Mouse (Mus musculus) ovary, adult 10 weeks (tissue): ENCODE data around the gene Kcnmb4. TPM values are rescaled to one million over a fixed set of nuclear protein-coding genes. Genes with fewer than 3 reads are reported as not detected.

Source experiments
- polyA plus RNA-seq: library from polyadenylated mRNA; stranded (reverse); fragments of 350-450 nt; fragmentation: Illumina TruSeq; extraction: RNeasy Lipid Tissue Mini Kit (QIAGEN cat#74804); gene quantifications from one replicate; pipeline ENCODE4 v1.2.3, GENCODE M21; 2014

Kcnmb4 gene
- polyA plus RNA-seq: 1.2 TPM

GRCm38 (mm10) chr10:116473759-116474549, at the start of gene Kcnmb4:
Gene Kcnmb4, minus strand, starts transcription at chr10:116473878.

Other genes starting within 250 kb of the Kcnmb4 start
- gene Ptprb, start 198.4 kb downstream of the Kcnmb4 start, polyA plus RNA-seq: 18.2 TPM
- gene Cnot2, start 107.6 kb upstream of the Kcnmb4 start, polyA plus RNA-seq: 151 TPM